Mouse (Mus musculus): ENCODE results near the gene Ucp1.

- no peak for TF ChIP-seq TAL1 (IDR thresholded peaks at IDR 0.05; ENCODE audit: low read length)
- no peak for TF ChIP-seq GATA1 (IDR thresholded peaks at IDR 0.05; ENCODE audit: low read length)
Observed at GRCm38 (mm10) chr8:83331567-83331898, 41.4 kb downstream of the Ucp1 start.
